Mouse (Mus musculus) lung, embryonic 15.5 days (tissue): ENCODE results near the gene Gm29427. TPM values are rescaled to one million over a fixed set of nuclear protein-coding genes. Genes with fewer than 3 reads are reported as not detected.

ENCODE experiments used
- ATAC-seq: fragments of 200-750 bp; cut with Nextera tagmentation; 2 replicates; pipeline ENCODE4 v1.8.0; 2017; ENCODE audit warnings: moderate number of reproducible peaks, borderline replicate concordance; ENCODE audit not compliant: low FRiP score, low TSS enrichment; ENCODE audit errors: extremely low read depth
- H3K27ac ChIP-seq: fragments of 300-500 bp; sonication (generic); 2 replicates; pipeline ENCODE4 v1.5.1; 2015; ENCODE audit warnings: moderate library complexity, mild to moderate bottlenecking, inconsistent platforms
- H3K27me3 ChIP-seq: fragments of 300-500 bp; sonication (generic); 2 replicates; pipeline ENCODE4 v1.6.1; 2015; ENCODE audit warnings: inconsistent platforms
- H3K36me3 ChIP-seq: fragments of 300-500 bp; sonication (generic); 2 replicates; pipeline ENCODE4 v1.6.1; 2015; ENCODE audit warnings: inconsistent platforms
- H3K4me1 ChIP-seq: fragments of 300-500 bp; sonication (generic); 2 replicates; pipeline ENCODE4 v1.6.1; 2015; ENCODE audit warnings: inconsistent platforms
- H3K4me2 ChIP-seq: fragments of 300-500 bp; sonication (generic); 2 replicates; pipeline ENCODE4 v1.6.1; 2015; ENCODE audit warnings: inconsistent platforms, mild to moderate bottlenecking, moderate library complexity
- H3K4me3 ChIP-seq: fragments of 300-500 bp; sonication (generic); 2 replicates; pipeline ENCODE4 v1.5.1; 2015; ENCODE audit warnings: mild to moderate bottlenecking, inconsistent platforms
- H3K9ac ChIP-seq: fragments of 300-500 bp; sonication (generic); 2 replicates; pipeline ENCODE4 v1.6.1; 2015; ENCODE audit warnings: inconsistent platforms
- H3K9me3 ChIP-seq: fragments of 300-500 bp; sonication (generic); 2 replicates; pipeline ENCODE4 v1.6.1; 2016; ENCODE audit warnings: inconsistent platforms
- WGBS: fragments of 180-500 bp; shearing (Covaris S2); methylation state at CpG from one replicate; pipeline ENCODE4 v1.1.7; 2015; 5-methylcytosine and 5-hydroxymethylcytosine counted together
- polyA plus RNA-seq: library from polyadenylated mRNA; unstranded; fragments of >200 nt; fragmentation: Nextera tagmentation; extraction: Ambion mirVana; gene quantifications from 2 replicates; pipeline ENCODE4 v1.2.1, GENCODE M21; 2015

The Gm29427 gene
- polyA plus RNA-seq, 1 experiment from 2014 or later, result not detected

DNA sequence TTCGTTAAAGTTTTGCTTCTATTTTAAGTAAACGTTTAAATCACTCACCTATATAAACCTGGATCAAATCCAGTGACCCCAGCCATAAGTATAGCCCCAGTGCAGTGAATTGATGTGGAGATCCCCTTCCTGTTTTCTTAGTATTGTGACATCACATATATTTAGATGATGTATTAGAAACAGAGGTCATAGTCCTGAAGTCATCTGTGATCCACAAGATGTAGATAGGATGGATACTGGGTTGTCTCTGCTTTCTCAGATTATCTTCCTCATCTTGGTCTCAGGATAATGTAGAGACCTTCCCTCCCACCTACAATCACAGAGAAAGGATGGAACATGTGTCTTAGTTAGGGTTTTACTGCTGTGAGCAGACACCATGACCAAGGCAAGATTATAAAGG lies 13.6 kb upstream of the Gm29427 start, which contains the start of gene Pfkfb2:
Gene Pfkfb2, minus strand, starts transcription at position 101 of the 400 bp plus-strand sequence.
- H3K4me3 ChIP-seq, result no peak within 1 kb of the TSS
- no peaks in the 10 kb centered on the region for H3K9me3 ChIP-seq
- H3K4me1 ChIP-seq, result peaks cover 15% of the 10 kb centered on the region
- no peak for ATAC-seq
- H3K27me3 ChIP-seq, result no peaks in the 10 kb centered on the region
- 74% methylated on average over 2 of the region's 2 CpGs for whole genome bisulfite sequencing
- no peak within 1 kb of the TSS for H3K9ac ChIP-seq
- H3K36me3 ChIP-seq, result no peaks in the 10 kb centered on the region
- H3K4me2 ChIP-seq, result no peak within 1 kb of the TSS
- H3K27ac ChIP-seq, result no peak within 1 kb of the TSS

GRCm38 (mm10) chr1:130728708-130729107 lies 13.1 kb upstream of the Gm29427 start:
- 84% methylated on average over 3 of the region's 3 CpGs for WGBS

DNA sequence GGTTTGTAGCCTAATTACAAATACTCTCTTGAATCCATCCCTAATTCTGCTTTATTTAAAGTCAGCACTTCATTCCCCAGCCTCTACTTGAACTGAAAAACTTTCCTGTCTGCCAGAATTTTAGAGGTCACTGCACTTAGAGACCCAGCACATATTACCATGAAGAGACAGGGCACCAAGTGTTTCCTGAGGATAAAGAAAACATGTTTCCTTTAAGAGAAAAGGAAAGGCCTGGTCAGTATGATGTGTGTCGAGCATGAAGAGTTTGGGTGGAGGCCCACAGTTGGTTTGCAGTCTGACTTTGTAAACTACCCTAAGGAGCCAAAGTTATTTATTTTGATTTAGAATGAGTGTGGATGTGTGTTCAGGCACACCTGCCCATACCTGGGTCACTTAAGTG lies 12.5 kb upstream of the Gm29427 start:
- H3K27me3 ChIP-seq, result no peaks in the 10 kb centered on the region
- no peak for ATAC-seq
- H3K4me3 ChIP-seq, result no peak overlapping the region
- H3K4me1 ChIP-seq, result peaks cover 15% of the 10 kb centered on the region
- 53% methylated on average over 1 of the region's 1 CpGs for WGBS
- no peaks in the 10 kb centered on the region for H3K9me3 ChIP-seq
- H3K27ac ChIP-seq, result no peak overlapping the region
- no peak overlapping the region for H3K4me2 ChIP-seq
- H3K36me3 ChIP-seq, result no peaks in the 10 kb centered on the region
- no peak overlapping the region for H3K9ac ChIP-seq

More at GRCm38 (mm10) chr1:130728708-130729107, 13.1 kb upstream of the Gm29427 start:
- peaks cover 15% of the 10 kb centered on the region for H3K4me1 ChIP-seq
- no peak overlapping the region for H3K27ac ChIP-seq
- no peak overlapping the region for H3K9ac ChIP-seq
- H3K4me2 ChIP-seq, result no peak overlapping the region
- H3K9me3 ChIP-seq, result no peaks in the 10 kb centered on the region
- H3K36me3 ChIP-seq, result no peaks in the 10 kb centered on the region
- no peak for ATAC-seq
- H3K4me3 ChIP-seq, result no peak overlapping the region
- H3K27me3 ChIP-seq, result no peaks in the 10 kb centered on the region

DNA sequence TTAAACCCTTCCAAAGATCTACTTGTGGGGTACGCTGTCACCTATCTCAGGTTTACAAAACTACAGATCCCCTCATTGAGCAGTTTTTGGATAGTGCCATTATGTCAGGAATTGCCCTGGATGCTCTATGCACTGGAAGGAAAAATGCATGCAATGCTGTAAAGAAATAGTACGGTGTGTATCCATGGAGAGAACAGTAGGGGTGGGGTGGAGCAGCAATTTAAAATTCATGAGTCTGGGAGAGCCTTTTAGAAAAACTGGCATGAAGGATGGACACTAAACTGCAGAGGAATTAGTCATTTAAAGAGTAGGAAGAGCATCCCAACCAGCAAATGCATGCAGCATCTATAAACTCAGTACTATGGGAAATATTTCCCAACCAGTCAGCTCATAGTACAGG lies 10.8 kb upstream of the Gm29427 start:
- H3K4me2 ChIP-seq, result no peak overlapping the region
- H3K27me3 ChIP-seq, result no peaks in the 10 kb centered on the region
- no peak overlapping the region for H3K9ac ChIP-seq
- no peak overlapping the region for H3K27ac ChIP-seq
- no peaks in the 10 kb centered on the region for H3K36me3 ChIP-seq
- no peak overlapping the region for H3K4me3 ChIP-seq
- ATAC-seq, result no peak
- WGBS, result 91% methylated on average over 2 of the region's 2 CpGs
- no peaks in the 10 kb centered on the region for H3K9me3 ChIP-seq
- peaks cover 9% of the 10 kb centered on the region for H3K4me1 ChIP-seq

- Histone ChIP-seq H3K9me3 (no peaks in the 10 kb centered on the region), H3K9ac (no peak overlapping the region), H3K4me3 (no peak overlapping the region), H3K4me2 (no peak overlapping the region), H3K27me3 (no peaks in the 10 kb centered on the region), H3K4me1 (0 out of 2 replicates have a peak, but pooled peaks cover 2% of the 10 kb centered on the region), H3K27ac (no peak overlapping the region), H3K36me3 (0 out of 2 replicates have a peak, but pooled peaks cover 3% of the 10 kb centered on the region)
- ATAC-seq, result no peak
- WGBS, result 89% methylated on average over 5 of the region's 5 CpGs
Observed at GRCm38 (mm10) chr1:130724206-130724605, 8.6 kb upstream of the Gm29427 start.

DNA sequence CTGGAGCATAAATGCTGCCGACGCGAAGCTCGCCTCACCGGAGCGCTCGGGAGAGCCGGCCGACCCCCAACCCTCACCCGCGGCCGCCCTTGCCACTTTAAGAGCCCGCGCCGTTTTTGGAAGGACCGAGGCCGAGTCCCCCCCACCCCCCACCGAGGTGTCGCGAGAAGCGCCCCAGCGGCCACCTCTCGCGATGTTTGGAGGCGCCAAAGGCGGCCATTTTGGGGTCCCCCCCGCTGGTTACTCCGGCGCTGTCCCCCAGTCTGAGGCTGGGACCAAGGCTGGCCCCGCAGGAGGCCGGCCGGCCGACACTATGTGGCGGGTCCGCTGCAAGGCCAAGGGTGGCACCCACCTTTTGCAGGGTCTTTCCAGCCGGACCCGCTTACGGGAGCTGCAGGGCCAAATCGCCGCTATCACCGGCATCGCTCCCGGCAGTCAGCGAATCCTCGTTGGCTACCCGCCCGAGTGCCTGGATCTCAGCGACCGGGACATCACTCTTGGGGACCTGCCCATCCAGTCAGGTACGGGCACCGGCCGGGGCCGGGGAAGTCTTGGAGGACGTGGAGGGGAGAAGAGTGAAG lies 1.8 kb upstream of the Gm29427 start, which contains the start of gene Yod1:
Gene Yod1, plus strand, starts transcription at position 37 of the 581 bp plus-strand sequence.
- peak within 1 kb of the TSS; percentile 95 for H3K4me3 ChIP-seq
- H3K9ac ChIP-seq, result peak within 1 kb of the TSS; percentile 91
- H3K27ac ChIP-seq, result peak within 1 kb of the TSS; percentile 82
- H3K36me3 ChIP-seq, result 0 out of 2 replicates have a peak, but pooled peaks cover 5% of the 10 kb centered on the region
- H3K4me1 ChIP-seq, result peaks cover 16% of the 10 kb centered on the region
- peak within 1 kb of the TSS; percentile 94 for H3K4me2 ChIP-seq
- WGBS, result 0% methylated on average over 54 of the region's 54 CpGs
- peak; percentile 80 for ATAC-seq
- no peaks in the 10 kb centered on the region for H3K27me3 ChIP-seq
- no peaks in the 10 kb centered on the region for H3K9me3 ChIP-seq

DNA sequence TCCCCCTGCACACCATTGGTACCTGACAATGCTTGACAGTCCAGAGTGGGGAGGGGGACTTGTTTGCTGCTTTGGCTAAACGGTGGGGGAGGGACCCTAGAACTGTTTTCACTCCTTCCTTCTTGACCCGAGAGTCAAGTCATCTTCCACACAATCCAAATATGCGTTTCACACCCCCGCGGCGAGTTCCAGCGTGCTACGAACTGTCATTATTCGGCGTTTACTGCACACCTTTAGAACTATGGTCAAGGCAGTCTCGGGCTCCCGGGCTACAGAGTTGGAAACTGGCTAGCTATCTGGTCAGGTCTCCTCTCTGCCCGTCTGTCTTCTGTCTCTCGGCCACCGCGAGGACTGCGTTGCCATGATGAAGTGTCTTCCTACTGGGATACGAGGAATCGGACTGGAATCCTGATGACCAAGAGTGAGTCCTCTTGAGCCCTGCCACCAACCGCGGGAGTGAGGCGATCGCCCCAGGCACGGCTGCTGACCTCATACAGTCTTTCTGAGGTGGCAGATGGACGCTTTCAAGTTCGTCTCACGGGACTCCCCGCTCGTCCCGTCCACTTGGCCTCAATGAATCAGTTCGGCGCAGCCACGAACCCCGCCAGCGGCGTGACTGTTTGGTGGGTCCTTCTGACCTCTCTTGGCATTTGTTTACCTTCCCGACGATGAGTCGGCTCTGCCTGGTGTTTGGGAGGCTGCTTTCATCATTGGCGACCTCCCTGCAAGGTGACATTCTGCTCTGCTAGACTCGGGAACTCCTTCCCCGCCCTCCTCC lies 1.1 kb upstream of the Gm29427 start:
- Histone ChIP-seq H3K4me2 (peak overlapping the region; percentile 94), H3K36me3 (0 out of 2 replicates have a peak, but pooled peaks cover 5% of the 10 kb centered on the region), H3K4me3 (peak overlapping the region; percentile 95), H3K9me3 (no peaks in the 10 kb centered on the region), H3K27ac (peak overlapping the region; percentile 82), H3K9ac (peak overlapping the region; percentile 91), H3K4me1 (peaks cover 16% of the 10 kb centered on the region), H3K27me3 (no peaks in the 10 kb centered on the region)
- WGBS, result under 1% methylated on average over 42 of the region's 42 CpGs
- peak; percentile 14 for ATAC-seq

DNA sequence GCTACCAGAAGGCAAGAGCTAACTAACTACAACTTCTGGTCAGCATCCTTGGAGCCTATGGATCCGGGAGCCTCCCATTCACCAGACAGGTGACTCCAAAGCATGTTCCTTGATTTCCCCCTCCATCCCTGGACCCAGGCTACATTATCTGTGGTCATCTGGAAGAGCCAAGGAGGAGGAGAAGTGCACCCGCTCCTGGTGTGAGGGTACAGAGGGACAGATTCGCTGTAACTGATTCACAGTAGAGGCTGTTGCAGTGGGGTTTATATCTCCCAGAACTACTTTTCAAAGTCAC lies 566 bp upstream of the Gm29427 start:
- Histone ChIP-seq H3K4me3 (peak overlapping the region; percentile 95), H3K27ac (peak overlapping the region; percentile 82), H3K4me1 (peaks cover 16% of the 10 kb centered on the region), H3K9me3 (no peaks in the 10 kb centered on the region), H3K27me3 (no peaks in the 10 kb centered on the region), H3K9ac (peak overlapping the region; percentile 91), H3K4me2 (peak overlapping the region; percentile 94), H3K36me3 (0 out of 2 replicates have a peak, but pooled peaks cover 5% of the 10 kb centered on the region)
- ATAC-seq, result peak; percentile 27
- 1% methylated on average over 3 of the region's 3 CpGs for WGBS

- Histone ChIP-seq H3K4me2 (no peak overlapping the region), H3K9me3 (no peaks in the 10 kb centered on the region), H3K36me3 (no peaks in the 10 kb centered on the region), H3K4me3 (no peak overlapping the region), H3K27ac (no peak overlapping the region), H3K4me1 (peaks cover 13% of the 10 kb centered on the region), H3K27me3 (no peaks in the 10 kb centered on the region), H3K9ac (no peak overlapping the region)
- no peak for ATAC-seq
- 78% methylated on average over 4 of the region's 4 CpGs for WGBS
Observed at GRCm38 (mm10) chr1:130714046-130714445, 1.6 kb downstream of the Gm29427 start.

DNA sequence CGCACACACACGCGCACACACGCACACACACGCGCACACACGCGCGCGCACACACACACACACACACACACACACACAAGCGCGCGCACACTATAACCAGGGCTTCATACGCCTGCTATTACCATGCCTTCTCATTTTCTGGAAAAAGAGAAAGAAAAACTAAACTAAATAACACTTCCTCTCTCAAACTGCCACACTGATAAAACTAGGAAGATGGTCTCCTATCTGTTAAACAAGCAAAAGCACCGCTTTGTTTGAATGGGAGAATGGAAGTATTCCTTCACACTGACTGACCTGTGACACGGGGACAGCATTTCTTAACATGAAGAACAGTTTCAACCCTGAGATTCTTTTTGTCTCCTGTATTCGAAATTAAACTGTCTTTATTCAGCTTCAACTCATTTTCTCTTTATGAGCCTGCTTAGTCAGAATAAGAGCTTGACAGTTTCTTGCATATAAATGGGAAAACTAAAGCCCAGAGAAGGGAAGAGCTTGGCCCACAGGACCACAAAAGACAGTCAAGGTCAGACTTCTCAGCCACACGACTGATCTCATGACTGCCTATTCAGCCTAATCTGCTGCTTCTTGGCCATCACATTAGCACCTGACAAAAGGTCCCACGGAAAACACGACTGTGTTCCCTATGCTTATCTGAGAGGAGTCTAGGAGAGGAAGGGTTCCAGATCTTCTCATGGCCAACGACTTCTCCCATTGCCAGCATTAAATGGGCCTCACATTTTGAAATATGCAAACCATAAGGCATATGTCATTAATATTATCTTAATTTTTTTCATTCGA lies 5.1 kb downstream of the Gm29427 start:
- Histone ChIP-seq H3K4me1 (peaks cover 6% of the 10 kb centered on the region), H3K4me3 (no peak overlapping the region), H3K9me3 (no peaks in the 10 kb centered on the region), H3K9ac (no peak overlapping the region), H3K27ac (no peak overlapping the region), H3K36me3 (peaks cover 12% of the 10 kb centered on the region; the same call in 1 of the 2 replicates), H3K27me3 (no peaks in the 10 kb centered on the region), H3K4me2 (no peak overlapping the region)
- no peak for ATAC-seq
- WGBS, result 86% methylated on average over 22 of the region's 22 CpGs

DNA sequence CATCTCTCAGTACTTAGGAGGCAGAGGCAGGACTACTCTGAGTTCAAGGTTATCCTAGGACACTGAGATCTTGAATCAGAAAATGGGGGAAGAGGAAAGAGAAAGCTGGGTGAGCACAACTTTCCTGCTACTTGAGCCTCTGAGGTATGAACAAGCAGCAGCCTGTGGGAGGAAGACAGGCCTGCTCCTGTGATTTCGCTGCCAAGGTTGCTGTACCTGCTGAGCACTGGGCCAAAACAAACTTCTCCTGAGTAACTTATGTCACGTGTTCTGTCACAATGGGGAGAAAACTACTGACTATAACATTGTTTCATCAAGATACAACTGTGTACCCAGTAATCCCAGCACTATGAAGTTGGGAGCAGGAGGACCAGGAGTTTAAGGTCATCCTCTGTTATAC lies 12.0 kb downstream of the Gm29427 start:
- Histone ChIP-seq H3K36me3 (peaks cover 53% of the 10 kb centered on the region), H3K27ac (no peak overlapping the region), H3K4me2 (no peak overlapping the region), H3K4me3 (no peak overlapping the region), H3K27me3 (no peaks in the 10 kb centered on the region), H3K4me1 (no peaks in the 10 kb centered on the region), H3K9ac (no peak overlapping the region), H3K9me3 (no peaks in the 10 kb centered on the region)
- no peak for ATAC-seq
- 64% methylated on average over 2 of the region's 2 CpGs for WGBS
